15 mouse cellular contexts compared by ENCODE assay signal in the genomic region with DNA sequence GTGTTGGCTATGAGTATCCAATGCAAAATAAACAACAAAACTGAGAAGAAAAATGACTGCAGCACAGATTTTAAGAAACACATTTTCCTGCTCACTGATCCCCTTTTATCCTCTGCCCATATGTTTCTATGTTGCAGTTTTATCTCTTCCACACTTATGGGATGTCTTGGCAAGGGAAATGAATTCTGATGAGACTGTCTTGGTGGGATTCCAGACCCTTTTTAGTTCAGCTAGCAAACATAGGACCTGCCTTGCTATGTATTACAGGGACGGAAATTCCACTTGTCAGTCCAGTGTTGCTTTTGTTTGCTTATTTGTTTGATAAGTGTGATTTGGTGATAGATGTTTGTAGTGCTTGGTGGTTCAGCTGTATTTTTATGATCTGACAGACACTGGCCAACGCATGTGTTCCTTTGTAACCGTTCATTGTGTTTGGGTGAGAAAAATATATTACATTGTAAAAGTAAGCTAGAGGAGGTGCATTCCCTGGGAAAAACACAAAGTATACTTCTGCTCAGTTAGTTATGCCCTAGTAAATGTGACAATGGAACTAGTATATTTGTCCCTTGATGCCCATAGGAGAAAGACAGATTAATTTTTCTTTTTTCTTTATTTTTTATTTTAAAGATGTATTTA.
DNase-seq lines count a peak whose midpoint lies in the region; ATAC-seq and TF ChIP-seq lines count a peak whose summit lies in the region.
"Had no signal": no experiment of that assay in that cellular context is flagged by ENCODE, and none has a peak within 500 bp of the region (broad histone marks: within the 10 kb centered on the region; RNA-seq: fewer than 3 reads in every experiment).

No protein-coding gene starts in this region.

- no peak overlapping the region for H3K4me2 ChIP-seq in forebrain, embryonic 14.5 days (ENCODE audit: low read length)
- no peak overlapping the region for H3K4me2 ChIP-seq in forebrain, embryonic 12.5 days
- no peak overlapping the region for H3K4me2 ChIP-seq in midbrain, postnatal 0 days (ENCODE audit: low read depth, low read length, poor library complexity, severe bottlenecking)
- H3K4me2 ChIP-seq: liver, embryonic 11.5 days; midbrain, embryonic 13.5 days; neural tube, embryonic 12.5 days had no signal

- H3K4me3 ChIP-seq in forebrain, embryonic 14.5 days (ENCODE audit: low read depth, low read length) = no peak overlapping the region
- no peak overlapping the region for H3K4me3 ChIP-seq in forebrain, embryonic 12.5 days (replicated peaks)
- H3K4me3 ChIP-seq in midbrain, postnatal 0 days (ENCODE audit: low read depth, low read length) = no peak overlapping the region
- no peak overlapping the region for H3K4me3 ChIP-seq in midbrain, embryonic 10.5 days
- H3K4me3 ChIP-seq: midbrain, embryonic 13.5 days; neural tube, embryonic 12.5 days had no signal

- H3K27me3 ChIP-seq in forebrain, embryonic 14.5 days (replicated peaks; ENCODE audit: control insufficient read depth, insufficient read depth, low read length) = no peaks in the 10 kb centered on the region
- H3K27me3 ChIP-seq in forebrain, embryonic 12.5 days = no peaks in the 10 kb centered on the region
- H3K27me3 ChIP-seq in midbrain, postnatal 0 days (ENCODE audit: insufficient read depth, low read length) = no peaks in the 10 kb centered on the region
- no peaks in the 10 kb centered on the region for H3K27me3 ChIP-seq in midbrain, embryonic 10.5 days (ENCODE audit: low read depth, poor library complexity, severe bottlenecking)
- H3K27me3 ChIP-seq: midbrain, embryonic 13.5 days; neural tube, embryonic 12.5 days had no signal

- peak; percentile 77; the same call in 1 of the 2 replicates for ATAC-seq in forebrain, embryonic 14.5 days
- ATAC-seq in forebrain, embryonic 12.5 days (ENCODE audit: low FRiP score) = no peak
- no peak for ATAC-seq in midbrain, postnatal 0 days (ENCODE audit: low FRiP score)
- ATAC-seq: midbrain, embryonic 13.5 days had no signal

- H3K9ac ChIP-seq in forebrain, embryonic 14.5 days (ENCODE audit: low read length) = no peak overlapping the region
- H3K9ac ChIP-seq in forebrain, embryonic 12.5 days = no peak overlapping the region
- H3K9ac ChIP-seq in midbrain, postnatal 0 days (replicated peaks; ENCODE audit: low read length, poor library complexity, severe bottlenecking) = no peak overlapping the region
- H3K9ac ChIP-seq: midbrain, embryonic 13.5 days; neural tube, embryonic 12.5 days had no signal

- no peaks in the 10 kb centered on the region for H3K9me3 ChIP-seq in forebrain, embryonic 14.5 days (replicated peaks; ENCODE audit: control insufficient read depth, low read length)
- H3K9me3 ChIP-seq in forebrain, embryonic 12.5 days = no peaks in the 10 kb centered on the region
- no peaks in the 10 kb centered on the region for H3K9me3 ChIP-seq in midbrain, postnatal 0 days (ENCODE audit: low read length)
- H3K9me3 ChIP-seq in midbrain, embryonic 10.5 days (replicated peaks) = no peaks in the 10 kb centered on the region
- H3K9me3 ChIP-seq: midbrain, embryonic 13.5 days; neural tube, embryonic 12.5 days had no signal

- no peaks in the 10 kb centered on the region for H3K36me3 ChIP-seq in forebrain, embryonic 14.5 days (ENCODE audit: control insufficient read depth, insufficient read depth, low read length)
- H3K36me3 ChIP-seq in forebrain, embryonic 12.5 days (replicated peaks) = no peaks in the 10 kb centered on the region
- no peaks in the 10 kb centered on the region for H3K36me3 ChIP-seq in midbrain, postnatal 0 days (ENCODE audit: insufficient read depth, low read length)
- no peaks in the 10 kb centered on the region for H3K36me3 ChIP-seq in midbrain, embryonic 10.5 days
- H3K36me3 ChIP-seq: midbrain, embryonic 13.5 days; neural tube, embryonic 12.5 days had no signal

- no peak overlapping the region for H3K27ac ChIP-seq in forebrain, embryonic 14.5 days (ENCODE audit: low read depth, low read length)
- no peak overlapping the region for H3K27ac ChIP-seq in forebrain, embryonic 12.5 days
- H3K27ac ChIP-seq in midbrain, postnatal 0 days (ENCODE audit: low read depth, low read length) = no peak overlapping the region
- no peak overlapping the region for H3K27ac ChIP-seq in midbrain, embryonic 10.5 days (replicated peaks)
- H3K27ac ChIP-seq: midbrain, embryonic 13.5 days; neural tube, embryonic 12.5 days; stomach, postnatal 0 days had no signal

- H3K4me1 ChIP-seq in forebrain, embryonic 14.5 days (ENCODE audit: control insufficient read depth, insufficient read depth, low read length) = no peaks in the 10 kb centered on the region
- no peaks in the 10 kb centered on the region for H3K4me1 ChIP-seq in forebrain, embryonic 12.5 days
- no peaks in the 10 kb centered on the region for H3K4me1 ChIP-seq in midbrain, postnatal 0 days (ENCODE audit: insufficient read depth, low read length)
- no peaks in the 10 kb centered on the region for H3K4me1 ChIP-seq in midbrain, embryonic 10.5 days
- H3K4me1 ChIP-seq: midbrain, embryonic 13.5 days; neural tube, embryonic 12.5 days had no signal

- no peak for TF ChIP-seq CTCF in midbrain, postnatal 0 days (IDR thresholded peaks at IDR 0.05)

- DNase-seq in forebrain, embryonic 14.5 days (ENCODE audit: low spot score) = peak; percentile 86
- DNase-seq in layer of hippocampus, adult 9-11 months = peak; percentile 9
- no peak for DNase-seq in layer of hippocampus, adult 9-10 months (ENCODE audit: low spot score)
- DNase-seq in midbrain, postnatal 0 days (ENCODE audit: low spot score) = peak; percentile 48
- no peak for DNase-seq in midbrain, embryonic 10.5 days (ENCODE audit: low spot score)
- DNase-seq in telencephalon, adult 2 months (ENCODE audit: low read depth, low spot score) = peak; percentile 84
- DNase-seq in layer of hippocampus, postnatal 36 days = no peak
- DNase-seq: heart, adult 18-20 months; kidney, adult 9 months; lung, postnatal 14 days had no signal

- WGBS in forebrain, embryonic 14.5 days = 66% methylated on average over 3 of the region's 3 CpGs
- WGBS in forebrain, embryonic 12.5 days = 90% methylated on average over 3 of the region's 3 CpGs
- 75% methylated on average over 3 of the region's 3 CpGs for WGBS in midbrain, postnatal 0 days
- 92% methylated on average over 3 of the region's 3 CpGs for WGBS in midbrain, embryonic 10.5 days

Comparison
In these comparisons a context has a peak if more than half of its experiments do, and no peak if none do; other contexts are left out.
1. DNase-seq: peak in forebrain, embryonic 14.5 days (single experiment), layer of hippocampus, adult 9-11 months (single experiment), midbrain, postnatal 0 days (single experiment) and telencephalon, adult 2 months (single experiment); none in layer of hippocampus, adult 9-10 months (single experiment), midbrain, embryonic 10.5 days (single experiment) and layer of hippocampus, postnatal 36 days (0 of 2).